Mouse (Mus musculus) fat pad, adult 2 months (tissue): ENCODE data around the gene Gm20792.
"Not testable (repeated sequence)": the region's sequence is repeated elsewhere in the genome, so short reads cannot be mapped to it uniquely, and the experiment has no call there.

Experiments used
- DNase-seq: peaks from one replicate; pipeline ENCODE4 v3.0.0-alpha.2; 2011; ENCODE audit warnings: low read depth, low spot score; ENCODE audit errors: extremely low read depth

The Gm20792 gene

GRCm38 (mm10) chrY:48311555-48311954, at the start of gene Gm20792:
Gm20792 (plus strand) TSS chrY:48311855.
- not testable (repeated sequence) for DNase-seq
